25 mouse cellular contexts compared by ENCODE assay signal in the genomic region with DNA sequence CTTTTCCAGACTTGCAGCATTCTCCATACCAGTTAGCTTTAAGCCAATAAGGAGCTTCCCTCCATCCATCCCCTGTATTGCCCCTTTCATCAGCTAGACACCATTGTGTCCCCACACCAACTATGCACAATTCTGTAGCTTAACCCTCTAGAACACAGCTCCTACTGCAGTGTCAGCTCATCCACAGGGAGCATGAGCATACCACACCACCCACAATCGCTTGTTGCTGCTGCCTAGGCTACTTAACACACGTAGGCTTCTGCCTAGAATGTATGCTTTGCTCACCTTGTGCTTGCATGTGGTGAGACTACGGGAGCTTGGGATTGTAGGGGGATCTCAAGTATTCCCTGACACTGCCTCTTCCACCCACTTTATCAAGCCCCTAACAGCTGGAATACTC. TPM values are rescaled to one million over a fixed set of nuclear protein-coding genes. Genes with fewer than 3 reads are reported as not detected.
DNase-seq lines count a peak whose midpoint lies in the region; ATAC-seq and TF ChIP-seq lines count a peak whose summit lies in the region.
"Had no signal": no experiment of that assay in that cellular context is flagged by ENCODE, and none has a peak within 500 bp of the region (broad histone marks: within the 10 kb centered on the region; RNA-seq: fewer than 3 reads in every experiment).

No protein-coding gene starts in this region.

- no peak for ATAC-seq in midbrain, embryonic 11.5 days (ENCODE audit: low FRiP score)
- ATAC-seq in erythroid progenitor cell, adult 5-6 weeks (replicated peaks; ENCODE audit: low FRiP score, poor library complexity, severe bottlenecking): no peak
- ATAC-seq: activated CD4-positive, CD25-positive, alpha-beta regulatory T cell, adult 4 months; forebrain, embryonic 14.5 days; Patski had no signal

- H3K36me3 ChIP-seq in midbrain, embryonic 11.5 days (ENCODE audit: control insufficient read depth, insufficient read depth, low read length): peaks cover 20% of the 10 kb centered on the region
- peaks cover 100% of the 10 kb centered on the region for H3K36me3 ChIP-seq in midbrain, embryonic 10.5 days
- peaks cover 0 to 5% of the 10 kb centered on the region in 2 experiments; a peak in 2 of 4 replicates for H3K36me3 ChIP-seq in MEL (ENCODE audit: control insufficient read depth in 1 of 2, insufficient read depth in 2 of 2, low read length in 2 of 2)

- TF ChIP-seq EP300 in MEL (IDR thresholded peaks at IDR 0.05; ENCODE audit: low read depth in 1 of 2, low read length in 2 of 2): no peak

- no peaks in the 10 kb centered on the region for H3K4me1 ChIP-seq in midbrain, embryonic 11.5 days (ENCODE audit: control insufficient read depth, insufficient read depth, low read length)
- no peaks in the 10 kb centered on the region for H3K4me1 ChIP-seq in midbrain, embryonic 10.5 days
- no peaks in the 10 kb centered on the region for H3K4me1 ChIP-seq in MEL (ENCODE audit: control insufficient read depth in 1 of 2, insufficient read depth in 2 of 2, low read length in 2 of 2)
- no peaks in the 10 kb centered on the region for H3K4me1 ChIP-seq in embryonic fibroblast, embryonic 13.5 days (ENCODE audit: control insufficient read depth, insufficient read depth, low read length)
- H3K4me1 ChIP-seq: embryonic facial prominence, embryonic 13.5 days; embryonic facial prominence, embryonic 15.5 days; forebrain, embryonic 10.5 days; forebrain, embryonic 12.5 days had no signal

- H3K27ac ChIP-seq in midbrain, embryonic 11.5 days (ENCODE audit: low read depth, low read length): no peak overlapping the region
- H3K27ac ChIP-seq in midbrain, embryonic 10.5 days (replicated peaks): no peak overlapping the region
- H3K27ac ChIP-seq in MEL (ENCODE audit: control insufficient read depth, low read depth, low read length): no peak overlapping the region
- no peak overlapping the region for H3K27ac ChIP-seq in embryonic fibroblast, embryonic 13.5 days (ENCODE audit: insufficient read depth, low read length)
- H3K27ac ChIP-seq: embryonic facial prominence, embryonic 13.5 days; embryonic facial prominence, embryonic 15.5 days; forebrain, embryonic 10.5 days; forebrain, embryonic 12.5 days had no signal

- no peak overlapping the region for H3K4me3 ChIP-seq in midbrain, embryonic 11.5 days (ENCODE audit: low read depth, low read length)
- no peak overlapping the region for H3K4me3 ChIP-seq in midbrain, embryonic 10.5 days
- H3K4me3 ChIP-seq in MEL (ENCODE audit: control insufficient read depth in 1 of 2, insufficient read depth in 1 of 2, low read depth in 2 of 2, low read length in 2 of 2): no peak overlapping the region
- H3K4me3 ChIP-seq in embryonic fibroblast, embryonic 13.5 days (ENCODE audit: insufficient read depth, low read length): no peak overlapping the region
- H3K4me3 ChIP-seq: embryonic facial prominence, embryonic 13.5 days; embryonic facial prominence, embryonic 15.5 days; forebrain, embryonic 10.5 days; forebrain, embryonic 12.5 days had no signal

- peak in 1 of 2 experiments; percentile 48; a peak in 2 of 4 replicates for TF ChIP-seq POLR2A in MEL (IDR thresholded peaks at IDR 0.05; ENCODE audit: control insufficient read depth in 1 of 2, insufficient read depth in 1 of 2, low read depth in 1 of 2, low read length in 2 of 2, poor library complexity in 1 of 2)
- 0 out of 2 replicates have a peak, but pooled peaks have one; percentile 5 for TF ChIP-seq POLR2A in embryonic fibroblast, embryonic 13.5 days (IDR thresholded peaks at IDR 0.05; ENCODE audit: low read depth, low read length)

- no peak overlapping the region for H3K4me2 ChIP-seq in midbrain, embryonic 11.5 days
- H3K4me2 ChIP-seq: embryonic facial prominence, embryonic 13.5 days; embryonic facial prominence, embryonic 15.5 days; forebrain, embryonic 12.5 days had no signal

- peak; percentile 77 for DNase-seq in midbrain, embryonic 11.5 days (ENCODE audit: low spot score, missing footprints)
- DNase-seq in midbrain, embryonic 10.5 days (ENCODE audit: low spot score): no peak
- no peak for DNase-seq in MEL (ENCODE audit: low read depth, low spot score)
- no peak for DNase-seq in thymus, postnatal 36 days
- no peak for DNase-seq in spleen, postnatal 36 days (ENCODE audit: low spot score in 2 of 2)
- DNase-seq: adrenal gland, adult 8-10 months; adrenal gland, postnatal 14 days; adrenal gland, postnatal 36 days; cerebellum, adult 11 months; cerebellum, adult 18-20 months; cerebellum, adult 8-10 months; cerebellum, adult 9-11 months; cerebellum, postnatal 14 days; cerebellum, postnatal 36 days; embryo, embryonic 11 days had no signal

- no peaks in the 10 kb centered on the region for H3K9me3 ChIP-seq in midbrain, embryonic 11.5 days (ENCODE audit: control insufficient read depth, low read length)
- no peaks in the 10 kb centered on the region for H3K9me3 ChIP-seq in midbrain, embryonic 10.5 days (replicated peaks)
- no peaks in the 10 kb centered on the region for H3K9me3 ChIP-seq in MEL (replicated peaks; ENCODE audit: insufficient read depth, low read length)
- H3K9me3 ChIP-seq: embryonic facial prominence, embryonic 13.5 days; embryonic facial prominence, embryonic 15.5 days; forebrain, embryonic 10.5 days; forebrain, embryonic 12.5 days had no signal

- no peak for TF ChIP-seq CTCF in MEL (IDR thresholded peaks at IDR 0.05 in 2 of 3, conservative IDR thresholded peaks at IDR 0.05 in 1 of 3; ENCODE audit: control insufficient read depth in 1 of 3, insufficient read depth in 1 of 3, low read depth in 2 of 3, low read length in 3 of 3, poor library complexity in 1 of 3, severe bottlenecking in 1 of 3)
- TF ChIP-seq CTCF in embryonic fibroblast, embryonic 13.5 days (IDR thresholded peaks at IDR 0.05; ENCODE audit: borderline replicate concordance, insufficient read depth, low read length): no peak

- no peak overlapping the region for H3K9ac ChIP-seq in midbrain, embryonic 11.5 days (ENCODE audit: low read length)
- no peak overlapping the region for H3K9ac ChIP-seq in MEL (ENCODE audit: control insufficient read depth, low read depth, low read length, poor library complexity, severe bottlenecking)
- H3K9ac ChIP-seq: embryonic facial prominence, embryonic 13.5 days; embryonic facial prominence, embryonic 15.5 days; forebrain, embryonic 12.5 days had no signal

- no peaks in the 10 kb centered on the region for H3K27me3 ChIP-seq in midbrain, embryonic 11.5 days (ENCODE audit: control insufficient read depth, insufficient read depth, low read length)
- H3K27me3 ChIP-seq in midbrain, embryonic 10.5 days (ENCODE audit: low read depth, poor library complexity, severe bottlenecking): no peaks in the 10 kb centered on the region
- no peaks in the 10 kb centered on the region for H3K27me3 ChIP-seq in MEL (ENCODE audit: control insufficient read depth in 1 of 2, insufficient read depth in 2 of 2, low read length in 2 of 2)
- H3K27me3 ChIP-seq: embryonic facial prominence, embryonic 13.5 days; embryonic facial prominence, embryonic 15.5 days; forebrain, embryonic 12.5 days; Patski had no signal

- TF ChIP-seq RAD21 in MEL (IDR thresholded peaks at IDR 0.05; ENCODE audit: low read depth, low read length): no peak

- H3K79me2 ChIP-seq in MEL (ENCODE audit: control insufficient read depth, insufficient read depth, low read length, poor library complexity): no peaks in the 10 kb centered on the region

- WGBS in midbrain, embryonic 11.5 days: 81% methylated on average over 3 of the region's 3 CpGs
- WGBS in midbrain, embryonic 10.5 days: 88% methylated on average over 3 of the region's 3 CpGs

RNA-seq across cellular contexts. Expression of gene Zgpat, which starts 7.9 kb away (rescaled TPM):
- 34.5 and 36.8 TPM in 2 replicates for polyA plus RNA-seq in midbrain, embryonic 11.5 days (2014; fragmentation: Nextera tagmentation; extraction: Ambion mirVana)
- polyA plus RNA-seq in midbrain, embryonic 10.5 days (2016; fragmentation: Nextera tagmentation; extraction: Ambion mirVana): 45.0 and 50.5 TPM in 2 replicates
- 22.5 and 30.7 TPM in 2 replicates for total RNA-seq in MEL (2012; rRNA removed)
- 10 to 100 TPM in 1 of 2 experiments, not detected in 1; 28.0 TPM for polyA plus RNA-seq in MEL (2012; ENCODE audit: insufficient read depth in 1 of 2, insufficient read length in 2 of 2, low read depth in 1 of 2, low replicate concordance in 2 of 2, missing spikeins in 1 of 2)
- polyA plus RNA-seq in embryonic fibroblast, embryonic 13.5 days (2011; ENCODE audit: insufficient read length, low read depth, missing spikeins): 13.5 and 19.1 TPM in 2 replicates
- 2.9 and 10.1 TPM in 2 replicates for total RNA-seq in erythroid progenitor cell, adult 5-6 weeks (2015; ENCODE audit: low replicate concordance)
- total RNA-seq in erythroid progenitor cell, adult 5-6 weeks (2017; ENCODE audit: low replicate concordance): 11.2 and 15.4 TPM in 2 replicates

RNA-seq across cellular contexts. Expression of gene Arfrp1, which starts 8.4 kb away (rescaled TPM):
- polyA plus RNA-seq in midbrain, embryonic 11.5 days (2014; fragmentation: Nextera tagmentation; extraction: Ambion mirVana): 54.2 and 60.9 TPM in 2 replicates
- 79.2 and 85.6 TPM in 2 replicates for polyA plus RNA-seq in midbrain, embryonic 10.5 days (2016; fragmentation: Nextera tagmentation; extraction: Ambion mirVana)
- total RNA-seq in MEL (2012; rRNA removed): 34.4 and 36.8 TPM in 2 replicates
- 10 to 100 TPM in 1 of 2 experiments, not detected in 1; 68.8 TPM for polyA plus RNA-seq in MEL (2012; ENCODE audit: insufficient read depth in 1 of 2, insufficient read length in 2 of 2, low read depth in 1 of 2, low replicate concordance in 2 of 2, missing spikeins in 1 of 2)
- 32.8 and 37.6 TPM in 2 replicates for polyA plus RNA-seq in embryonic fibroblast, embryonic 13.5 days (2011; ENCODE audit: insufficient read length, low read depth, missing spikeins)
- 5.4 and 14.3 TPM in 2 replicates for total RNA-seq in erythroid progenitor cell, adult 5-6 weeks (2015; ENCODE audit: low replicate concordance)
- total RNA-seq in erythroid progenitor cell, adult 5-6 weeks (2017; ENCODE audit: low replicate concordance): 9.0 and 10.8 TPM in 2 replicates

RNA-seq across cellular contexts. Expression of gene Lime1, which starts 23.1 kb away (rescaled TPM):
- 19.7 TPM in 2 replicates for polyA plus RNA-seq in midbrain, embryonic 11.5 days (2014; fragmentation: Nextera tagmentation; extraction: Ambion mirVana)
- polyA plus RNA-seq in midbrain, embryonic 10.5 days (2016; fragmentation: Nextera tagmentation; extraction: Ambion mirVana): 26.0 and 32.2 TPM in 2 replicates
- 13.4 and 18.7 TPM in 2 replicates for total RNA-seq in MEL (2012; rRNA removed)
- polyA plus RNA-seq in MEL (2012; ENCODE audit: insufficient read depth in 1 of 2, insufficient read length in 2 of 2, low read depth in 1 of 2, low replicate concordance in 2 of 2, missing spikeins in 1 of 2): 10 to 100 TPM in 1 of 2 experiments, not detected in 1; 27.4 TPM
- 6.8 and 8.1 TPM in 2 replicates for polyA plus RNA-seq in embryonic fibroblast, embryonic 13.5 days (2011; ENCODE audit: insufficient read length, low read depth, missing spikeins)
- total RNA-seq in erythroid progenitor cell, adult 5-6 weeks (2015; ENCODE audit: low replicate concordance): 4.6 and 37.5 TPM in 2 replicates
- 11.7 and 13.2 TPM in 2 replicates for total RNA-seq in erythroid progenitor cell, adult 5-6 weeks (2017; ENCODE audit: low replicate concordance)

RNA-seq across cellular contexts. Expression of gene Rtel1, which starts 37.2 kb away (rescaled TPM):
- 50.8 and 57.8 TPM in 2 replicates for polyA plus RNA-seq in midbrain, embryonic 11.5 days (2014; fragmentation: Nextera tagmentation; extraction: Ambion mirVana)
- polyA plus RNA-seq in midbrain, embryonic 10.5 days (2016; fragmentation: Nextera tagmentation; extraction: Ambion mirVana): 61.5 and 71.4 TPM in 2 replicates
- total RNA-seq in MEL (2012; rRNA removed): 54.2 and 54.7 TPM in 2 replicates
- 10 to 100 TPM in 1 of 2 experiments, not detected in 1; 87.0 TPM for polyA plus RNA-seq in MEL (2012; ENCODE audit: insufficient read depth in 1 of 2, insufficient read length in 2 of 2, low read depth in 1 of 2, low replicate concordance in 2 of 2, missing spikeins in 1 of 2)
- 40.8 and 43.5 TPM in 2 replicates for polyA plus RNA-seq in embryonic fibroblast, embryonic 13.5 days (2011; ENCODE audit: insufficient read length, low read depth, missing spikeins)
- total RNA-seq in erythroid progenitor cell, adult 5-6 weeks (2015; ENCODE audit: low replicate concordance): 63.3 and 80.4 TPM in 2 replicates
- 52.0 and 60.7 TPM in 2 replicates for total RNA-seq in erythroid progenitor cell, adult 5-6 weeks (2017; ENCODE audit: low replicate concordance)

RNA-seq across cellular contexts. Expression of gene Stmn3, which starts 42.5 kb away (rescaled TPM):
- 357 and 359 TPM in 2 replicates for polyA plus RNA-seq in midbrain, embryonic 11.5 days (2014; fragmentation: Nextera tagmentation; extraction: Ambion mirVana)
- 133 and 240 TPM in 2 replicates for polyA plus RNA-seq in midbrain, embryonic 10.5 days (2016; fragmentation: Nextera tagmentation; extraction: Ambion mirVana)
- total RNA-seq in MEL (2012; rRNA removed): not detected in 2 replicates
- not detected for polyA plus RNA-seq in MEL (2012; ENCODE audit: insufficient read depth in 1 of 2, insufficient read length in 2 of 2, low read depth in 1 of 2, low replicate concordance in 2 of 2, missing spikeins in 1 of 2)
- not detected in 2 replicates for polyA plus RNA-seq in embryonic fibroblast, embryonic 13.5 days (2011; ENCODE audit: insufficient read length, low read depth, missing spikeins)
- total RNA-seq in erythroid progenitor cell, adult 5-6 weeks (2015; ENCODE audit: low replicate concordance): not detected in 2 replicates
- not detected in 2 replicates for total RNA-seq in erythroid progenitor cell, adult 5-6 weeks (2017; ENCODE audit: low replicate concordance)
- total RNA-seq: common myeloid progenitor, adult 5-6 weeks had no signal
- polyA plus RNA-seq: Patski had no signal
